Mouse (Mus musculus): Measurements from ENCODE around the gene Prpf8. TPM values are rescaled to one million over a fixed set of nuclear protein-coding genes. Genes with fewer than 3 reads are reported as not detected.

The Prpf8 gene
- total RNA-seq, 2 experiments from 2014 or later: 136 to 137 TPM

- DNase-seq: peak; percentile 32
Observed at GRCm38 (mm10) chr11:75532340-75533277, 46.0 kb downstream of the Prpf8 start.

DNA sequence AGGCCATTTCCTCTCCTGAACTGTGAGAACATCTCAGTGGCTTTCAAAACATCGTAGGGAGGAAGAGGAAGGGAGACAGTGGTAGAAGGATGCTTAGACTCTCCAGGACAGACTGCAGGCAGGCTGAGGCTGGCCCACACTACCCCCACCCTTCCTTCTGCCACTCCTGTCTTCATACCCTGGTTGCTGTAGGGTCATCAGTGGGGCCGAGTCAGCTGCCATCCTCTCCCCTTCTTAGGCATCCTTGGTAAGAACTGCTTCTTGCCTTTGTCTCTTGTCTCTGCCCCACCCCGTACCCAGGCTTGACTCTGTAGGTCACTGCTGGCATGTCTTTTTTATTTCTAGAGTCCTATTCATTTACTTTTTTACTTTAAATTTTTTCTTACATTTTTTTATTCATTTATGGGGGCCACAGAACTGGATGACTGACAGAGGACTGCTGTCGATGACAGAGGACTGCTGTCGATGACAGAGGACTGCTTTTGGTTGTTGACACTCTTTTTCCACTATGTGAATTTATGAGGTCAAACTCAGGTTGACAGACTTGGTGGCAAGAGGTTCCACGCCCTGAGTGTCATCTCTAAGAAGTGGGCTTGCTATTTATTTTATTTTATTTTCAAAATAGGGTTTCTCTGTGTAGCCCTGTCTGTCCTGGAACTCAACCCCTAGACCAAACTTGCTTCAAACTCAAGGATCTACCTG, 46.8 kb downstream of the Prpf8 start:
- intact Hi-C loops (cut with DNase I): loop anchor here (5.0 kb wide), 1 partner anchor 39 kb away; no protein-coding TSS in a partner anchor
- DNase-seq: no peak

More at GRCm38 (mm10) chr11:75532340-75533277, 46.0 kb downstream of the Prpf8 start:
- intact Hi-C loops (cut with DNase I): loop anchor here (5.0 kb wide), 1 partner anchor 40 kb away; no protein-coding TSS in a partner anchor

GRCm38 (mm10) chr11:75534286-75535033, 47.8 kb downstream of the Prpf8 start:
- DNase-seq: no peak
- intact Hi-C loops (cut with DNase I): loop anchor here (5.0 kb wide), 1 partner anchor 38 kb away; no protein-coding TSS in a partner anchor

GRCm38 (mm10) chr11:75535106-75535795, 48.6 kb downstream of the Prpf8 start:
- intact Hi-C loops (cut with DNase I): no loop called here
- DNase-seq: no peak

- intact Hi-C loops (cut with DNase I): no loop called here
- DNase-seq: no peak
Observed at GRCm38 (mm10) chr11:75536255-75537024, 49.8 kb downstream of the Prpf8 start.

GRCm38 (mm10) chr11:75537025-75537414, 50.4 kb downstream of the Prpf8 start:
- intact Hi-C loops (cut with DNase I): no loop called here
- DNase-seq: no peak

DNA sequence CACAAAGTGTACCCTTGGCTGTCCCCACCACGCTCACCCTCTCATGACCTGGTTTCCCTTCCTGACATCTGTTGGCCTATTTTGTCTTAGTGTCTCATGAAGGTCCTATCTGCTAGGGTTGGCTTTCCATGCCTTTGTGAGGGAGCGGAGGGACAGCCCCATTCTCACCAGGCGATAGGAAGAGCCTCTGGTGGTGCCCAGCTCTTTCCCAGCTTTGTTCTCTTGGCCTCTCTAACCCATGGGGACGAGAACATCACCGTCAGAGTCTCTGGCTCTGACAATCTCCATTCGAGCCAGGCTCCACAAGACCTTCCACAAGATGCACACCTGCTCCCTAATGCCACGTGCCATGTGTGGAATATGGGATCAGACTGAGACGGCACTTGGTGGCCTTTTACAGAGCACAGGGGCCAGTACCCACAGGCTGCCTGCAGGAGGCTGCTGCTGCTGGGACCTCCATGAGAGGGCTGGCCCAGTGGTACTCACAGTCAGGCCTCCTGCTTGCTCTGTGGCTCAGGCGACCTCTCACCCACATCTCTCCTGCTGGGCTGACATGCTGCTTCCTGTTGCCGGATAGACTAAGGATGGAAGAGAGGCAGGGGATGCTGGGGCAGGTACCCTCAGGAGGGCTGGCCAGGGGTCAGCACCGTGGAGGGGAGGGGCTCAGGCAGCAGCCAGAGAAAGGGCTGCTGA, 51.0 kb downstream of the Prpf8 start:
- intact Hi-C loops (cut with DNase I): no loop called here

DNA sequence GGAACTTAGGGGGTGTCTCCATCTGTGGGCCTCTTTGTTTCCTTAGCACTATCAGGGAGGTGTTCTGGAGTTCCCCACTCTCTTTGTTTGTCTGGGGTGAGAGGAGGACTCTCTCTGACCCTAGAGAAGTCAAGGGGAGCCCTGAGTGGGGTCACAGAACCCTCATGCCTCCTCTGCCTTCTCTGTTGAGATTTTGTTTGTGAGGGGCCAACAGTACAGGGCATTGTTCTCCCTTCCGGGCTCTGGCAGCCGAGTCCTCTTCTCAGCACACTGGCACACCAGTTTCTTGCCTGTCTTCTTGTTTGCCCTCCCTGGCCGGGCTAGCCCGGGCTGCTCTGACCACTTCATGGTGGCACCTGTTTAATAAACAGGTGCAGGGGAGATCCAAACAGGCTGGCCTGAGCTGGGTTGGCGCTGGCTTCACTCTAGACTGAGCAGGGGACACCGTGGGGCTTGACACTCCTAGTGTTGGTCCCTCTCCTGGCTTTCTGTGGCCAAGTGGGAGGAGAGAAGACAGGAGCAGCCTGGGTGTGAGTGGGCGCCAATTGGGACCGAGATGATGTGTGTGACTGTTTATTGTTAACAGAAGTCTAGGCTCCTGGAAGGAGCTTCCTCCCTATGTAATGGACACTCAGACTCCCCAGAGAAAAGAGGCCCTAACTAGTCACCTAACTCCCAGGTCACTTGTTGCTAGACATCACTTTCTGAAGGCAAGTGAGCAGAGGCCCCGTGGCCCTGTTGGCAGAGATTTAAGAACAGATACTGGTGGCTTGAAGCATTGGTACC, 51.8 kb downstream of the Prpf8 start:
- intact Hi-C loops (cut with DNase I): no loop called here
- no peak for DNase-seq

More for the DNA sequence above, 51.0 kb downstream of the Prpf8 start:
- DNase-seq: no peak

- no peak for DNase-seq
- intact Hi-C loops (cut with DNase I): no loop called here
Observed at GRCm38 (mm10) chr11:75538970-75539299, 52.3 kb downstream of the Prpf8 start.

- intact Hi-C loops (cut with DNase I): no loop called here
Observed at GRCm38 (mm10) chr11:75540209-75540608, 53.6 kb downstream of the Prpf8 start.

GRCm38 (mm10) chr11:75540710-75541581, 54.3 kb downstream of the Prpf8 start:
- intact Hi-C loops (cut with DNase I): no loop called here
- no peak for DNase-seq

More at GRCm38 (mm10) chr11:75540209-75540608, 53.6 kb downstream of the Prpf8 start:
- DNase-seq: no peak

- intact Hi-C loops (cut with DNase I): no loop called here
Observed at GRCm38 (mm10) chr11:75544713-75545112, 58.1 kb downstream of the Prpf8 start.

GRCm38 (mm10) chr11:75546057-75546456, 59.4 kb downstream of the Prpf8 start:
- intact Hi-C loops (cut with DNase I): no loop called here
- no peak for DNase-seq

More at GRCm38 (mm10) chr11:75544713-75545112, 58.1 kb downstream of the Prpf8 start:
- no peak for DNase-seq

DNA sequence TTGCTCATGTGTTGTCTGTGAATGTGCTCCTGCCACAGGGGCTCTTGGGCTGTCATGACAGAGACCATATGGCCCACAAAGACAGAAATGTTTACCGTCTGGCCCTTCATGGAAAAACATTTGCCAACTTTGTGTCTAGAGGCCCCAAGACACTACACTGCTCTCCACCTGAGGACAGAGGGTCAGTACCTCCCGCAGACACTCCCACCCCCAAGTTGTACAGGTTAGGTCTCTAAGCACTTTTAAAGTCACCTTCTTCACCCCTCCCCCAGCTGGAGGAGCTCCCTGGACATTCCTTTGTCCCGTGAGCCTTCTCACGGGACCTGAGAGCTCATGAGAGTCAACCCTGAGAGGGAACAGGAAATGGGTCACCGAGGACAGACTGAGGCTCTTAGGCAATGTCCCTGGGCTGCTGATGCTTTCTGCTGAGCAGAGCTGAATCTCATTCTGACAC, 63.1 kb downstream of the Prpf8 start:
- no peak for DNase-seq
- intact Hi-C loops (cut with DNase I): no loop called here

- DNase-seq: no peak
Observed at GRCm38 (mm10) chr11:75550200-75550946, 63.8 kb downstream of the Prpf8 start.

GRCm38 (mm10) chr11:75551321-75551720, 64.7 kb downstream of the Prpf8 start:
- intact Hi-C loops (cut with DNase I): no loop called here
- DNase-seq: no peak

More at GRCm38 (mm10) chr11:75550200-75550946, 63.8 kb downstream of the Prpf8 start:
- intact Hi-C loops (cut with DNase I): no loop called here

All from left cerebral cortex, postnatal 4 days (tissue).